Mouse (Mus musculus): Measurements from ENCODE around the gene Ppp2r5e. TPM values are rescaled to one million over a fixed set of nuclear protein-coding genes. Genes with fewer than 3 reads are reported as not detected.

Gene Ppp2r5e
- total RNA-seq (2021) = 10 to 100 TPM; 47.1 to 53.2 TPM
- long read RNA-seq, experiment 1, full-length matches to known transcripts = 15 of 20 reads
- long read RNA-seq, experiment 1, partial matches to known transcripts = 1 of 20 reads
- long read RNA-seq, experiment 1, other reads (novel, unspliced or antisense) = 4 of 20 reads
- long read RNA-seq, experiment 2, full-length matches to known transcripts = 53 of 87 reads
- long read RNA-seq, experiment 2, partial matches to known transcripts = 17 of 87 reads
- long read RNA-seq, experiment 2, other reads (novel, unspliced or antisense) = 17 of 87 reads

- peak; percentile 98 to 99 for DNase-seq (ENCODE audit: low spot score in 2 of 2)
Observed at GRCm38 (mm10) chr12:75596154-75597002, at the start of gene Ppp2r5e. TSS of gene Ppp2r5e (minus strand) at chr12:75596245.

GRCm38 (mm10) chr12:75645780-75646179 is 49.7 kb upstream of the Ppp2r5e start:
- no peak for DNase-seq (ENCODE audit: low spot score in 2 of 2)

- DNase-seq (ENCODE audit: low spot score in 2 of 2) = no peak
Observed at GRCm38 (mm10) chr12:75641726-75642125, 45.7 kb upstream of the Ppp2r5e start.

GRCm38 (mm10) chr12:75638345-75638744 is 42.3 kb upstream of the Ppp2r5e start:
- DNase-seq (ENCODE audit: low spot score in 2 of 2) = no peak

GRCm38 (mm10) chr12:75637103-75637502 is 41.1 kb upstream of the Ppp2r5e start:
- DNase-seq (ENCODE audit: low spot score in 2 of 2) = no peak

- DNase-seq (ENCODE audit: low spot score in 2 of 2) = no peak
Observed at GRCm38 (mm10) chr12:75635771-75636430, 39.9 kb upstream of the Ppp2r5e start.

GRCm38 (mm10) chr12:75629618-75630017 is 33.6 kb upstream of the Ppp2r5e start:
- DNase-seq (ENCODE audit: low spot score in 2 of 2) = no peak

GRCm38 (mm10) chr12:75623292-75623691 is 27.2 kb upstream of the Ppp2r5e start:
- DNase-seq (ENCODE audit: low spot score in 2 of 2) = no peak

- DNase-seq (ENCODE audit: low spot score in 2 of 2) = no peak
Observed at GRCm38 (mm10) chr12:75622835-75623234, 26.8 kb upstream of the Ppp2r5e start.

GRCm38 (mm10) chr12:75616841-75617240 is 20.8 kb upstream of the Ppp2r5e start:
- DNase-seq (ENCODE audit: low spot score in 2 of 2) = no peak

GRCm38 (mm10) chr12:75616158-75616791 is 20.2 kb upstream of the Ppp2r5e start:
- no peak for DNase-seq (ENCODE audit: low spot score in 2 of 2)

GRCm38 (mm10) chr12:75615556-75615955 is 19.5 kb upstream of the Ppp2r5e start:
- no peak for DNase-seq (ENCODE audit: low spot score in 2 of 2)

GRCm38 (mm10) chr12:75612711-75613110 is 16.7 kb upstream of the Ppp2r5e start:
- DNase-seq (ENCODE audit: low spot score in 2 of 2) = no peak

GRCm38 (mm10) chr12:75599490-75599889 is 3.4 kb upstream of the Ppp2r5e start:
- DNase-seq (ENCODE audit: low spot score in 2 of 2) = no peak

GRCm38 (mm10) chr12:75598988-75599387 is 2.9 kb upstream of the Ppp2r5e start:
- DNase-seq (ENCODE audit: low spot score in 2 of 2) = no peak

- no peak for DNase-seq (ENCODE audit: low spot score in 2 of 2)
Observed at GRCm38 (mm10) chr12:75597707-75598106, 1.7 kb upstream of the Ppp2r5e start.

GRCm38 (mm10) chr12:75595291-75596153 is 523 bp downstream of the Ppp2r5e start:
- peak; percentile 14 to 30 for DNase-seq (ENCODE audit: low spot score in 2 of 2)

- DNase-seq (ENCODE audit: low spot score in 2 of 2) = no peak
Observed at GRCm38 (mm10) chr12:75594404-75594803, 1.6 kb downstream of the Ppp2r5e start.

- DNase-seq (ENCODE audit: low spot score in 2 of 2) = no peak
Observed at GRCm38 (mm10) chr12:75593817-75594216, 2.2 kb downstream of the Ppp2r5e start.

- DNase-seq (ENCODE audit: low spot score in 2 of 2) = no peak
Observed at GRCm38 (mm10) chr12:75587501-75587900, 8.5 kb downstream of the Ppp2r5e start.
